Mouse (Mus musculus): ENCODE data around the gene Sox6. TPM values are rescaled to one million over a fixed set of nuclear protein-coding genes. Genes with fewer than 3 reads are reported as not detected.

The Sox6 gene
- polyA plus RNA-seq, 1 experiment from 2014 or later: 25.5 TPM

- peaks cover 32% of the 10 kb centered on the region for H3K4me1 ChIP-seq
- 38% methylated on average over 4 of the region's 4 CpGs for WGBS
- no peaks in the 10 kb centered on the region for H3K27me3 ChIP-seq (replicated peaks; ENCODE audit: low read depth, poor library complexity, severe bottlenecking)
- H3K27ac ChIP-seq (replicated peaks): no peak overlapping the region; the same call in 1 of the 2 replicates
- H3K36me3 ChIP-seq (replicated peaks): no peaks in the 10 kb centered on the region
- peak; percentile 37 for DNase-seq (ENCODE audit: low spot score)
- no peak overlapping the region for H3K4me3 ChIP-seq
- no peaks in the 10 kb centered on the region for H3K9me3 ChIP-seq
Measured at GRCm38 (mm10) chr7:115691091-115691490, 347.5 kb downstream of the Sox6 start.

- H3K27me3 ChIP-seq (replicated peaks; ENCODE audit: low read depth, poor library complexity, severe bottlenecking): no peaks in the 10 kb centered on the region
- H3K4me3 ChIP-seq: no peak overlapping the region
- 91% methylated on average over 6 of the region's 6 CpGs for WGBS
- peaks cover 29% of the 10 kb centered on the region for H3K4me1 ChIP-seq
- H3K9me3 ChIP-seq: no peaks in the 10 kb centered on the region
- no peak for DNase-seq (ENCODE audit: low spot score)
- H3K36me3 ChIP-seq (replicated peaks): no peaks in the 10 kb centered on the region
- no peak overlapping the region for H3K27ac ChIP-seq (replicated peaks)
Measured at GRCm38 (mm10) chr7:115686687-115687086, 351.9 kb downstream of the Sox6 start.

- H3K4me3 ChIP-seq: no peak overlapping the region
- no peaks in the 10 kb centered on the region for H3K27me3 ChIP-seq (replicated peaks; ENCODE audit: low read depth, poor library complexity, severe bottlenecking)
- no peak for DNase-seq (ENCODE audit: low spot score)
- no peaks in the 10 kb centered on the region for H3K9me3 ChIP-seq
- 89% methylated on average over 3 of the region's 3 CpGs for WGBS
- no peak overlapping the region for H3K27ac ChIP-seq (replicated peaks)
- H3K36me3 ChIP-seq (replicated peaks): no peaks in the 10 kb centered on the region
- H3K4me1 ChIP-seq: peaks cover 19% of the 10 kb centered on the region
Measured at GRCm38 (mm10) chr7:115684142-115684541, 354.5 kb downstream of the Sox6 start.

- H3K36me3 ChIP-seq (replicated peaks): no peaks in the 10 kb centered on the region
- H3K27ac ChIP-seq (replicated peaks): no peak overlapping the region
- H3K9me3 ChIP-seq: no peaks in the 10 kb centered on the region
- no peak for DNase-seq (ENCODE audit: low spot score)
- H3K27me3 ChIP-seq (replicated peaks; ENCODE audit: low read depth, poor library complexity, severe bottlenecking): no peaks in the 10 kb centered on the region; the same call in 1 of the 2 replicates
- H3K4me1 ChIP-seq: peaks cover 33% of the 10 kb centered on the region
- H3K4me3 ChIP-seq: no peak overlapping the region
- 92% methylated on average over 2 of the region's 2 CpGs for WGBS
Measured at GRCm38 (mm10) chr7:115671749-115672148, 366.8 kb downstream of the Sox6 start.

- no peak for DNase-seq (ENCODE audit: low spot score)
- H3K27ac ChIP-seq (replicated peaks): no peak overlapping the region
- no peaks in the 10 kb centered on the region for H3K9me3 ChIP-seq
- no peaks in the 10 kb centered on the region for H3K36me3 ChIP-seq (replicated peaks)
- no peaks in the 10 kb centered on the region; the same call in 1 of the 2 replicates for H3K27me3 ChIP-seq (replicated peaks; ENCODE audit: low read depth, poor library complexity, severe bottlenecking)
- H3K4me1 ChIP-seq: peaks cover 36% of the 10 kb centered on the region
- H3K4me3 ChIP-seq: no peak overlapping the region
- 88% methylated on average over 4 of the region's 4 CpGs for WGBS
Measured at GRCm38 (mm10) chr7:115671272-115671671, 367.3 kb downstream of the Sox6 start.

DNA sequence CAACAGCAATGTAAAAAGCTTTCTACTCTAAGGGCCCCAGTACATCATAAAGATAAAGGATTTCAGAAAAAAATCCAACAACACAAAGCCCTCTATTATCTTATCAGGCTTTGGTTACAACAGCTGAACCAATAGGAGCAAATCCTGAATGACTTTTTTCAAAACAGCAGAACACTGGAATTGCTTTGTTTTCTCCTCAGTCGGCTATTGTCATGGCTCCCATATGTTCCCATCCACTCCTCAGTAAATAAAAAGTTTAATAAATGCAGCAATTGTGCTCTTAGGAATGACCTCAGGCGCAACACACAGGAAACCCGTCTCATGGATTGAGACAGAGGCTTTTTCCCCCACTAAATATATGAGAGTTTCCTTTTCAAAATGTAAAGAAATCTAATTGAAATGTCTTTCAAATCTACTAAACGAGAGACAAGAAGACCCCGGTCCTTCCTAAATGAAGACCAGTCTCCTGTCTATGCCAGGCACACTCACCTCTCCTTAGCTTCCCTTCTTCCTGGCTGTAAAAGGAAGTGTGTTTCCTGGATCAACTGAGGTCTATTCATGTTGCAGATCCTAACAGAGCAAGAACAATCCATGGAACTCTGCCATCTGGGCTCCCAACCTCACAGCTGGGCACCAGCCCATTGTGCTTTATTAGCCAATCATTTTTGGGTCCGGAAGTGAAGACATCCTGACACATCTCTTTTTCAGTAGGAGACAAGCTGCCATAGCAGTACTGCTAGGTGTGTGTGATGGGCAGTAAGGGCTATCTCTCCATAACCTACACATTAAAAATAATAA is 369.2 kb downstream of the Sox6 start:
- H3K4me1 ChIP-seq: peaks cover 36% of the 10 kb centered on the region
- H3K27ac ChIP-seq (replicated peaks): 0 out of 2 replicates have a peak overlapping the region, but pooled peaks have one; percentile 24

DNA sequence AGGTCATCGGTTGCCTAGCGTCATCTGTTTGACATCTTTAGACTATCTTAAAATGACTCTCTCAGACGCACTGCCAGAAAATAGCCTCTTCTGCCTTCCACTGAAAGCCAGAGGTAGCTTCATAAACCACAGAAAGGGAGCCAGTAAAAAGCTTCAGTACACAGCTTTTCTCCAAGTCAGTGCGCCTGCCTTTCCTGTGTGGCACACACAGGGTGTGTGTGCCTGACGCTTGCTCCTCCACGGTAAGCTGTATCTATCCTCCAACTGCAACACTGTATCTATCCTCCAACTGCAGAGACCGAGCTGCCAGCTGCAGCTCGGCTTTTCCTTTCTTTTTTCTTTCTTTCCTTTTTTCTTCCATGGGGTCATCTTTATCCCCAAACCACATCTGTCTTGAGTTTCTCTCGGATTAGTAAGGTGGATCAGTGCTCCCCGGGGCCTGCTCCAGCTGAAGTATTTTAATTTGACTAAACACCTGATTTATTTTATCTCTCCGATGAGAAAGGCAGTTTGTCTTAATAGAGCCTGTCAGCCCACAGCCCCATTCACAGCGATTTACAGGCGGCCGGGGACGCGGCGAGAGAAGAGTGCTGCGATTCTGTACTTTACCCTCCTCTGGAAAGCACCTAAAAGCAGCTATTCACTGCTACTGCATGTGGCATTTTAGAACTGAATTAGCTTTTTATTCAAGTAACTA is 371.8 kb downstream of the Sox6 start:
- Histone ChIP-seq H3K4me1 (peaks cover 49% of the 10 kb centered on the region), H3K36me3 (replicated peaks) (no peaks in the 10 kb centered on the region), H3K27ac (replicated peaks) (peak overlapping the region; percentile 40), H3K27me3 (replicated peaks; ENCODE audit: low read depth, poor library complexity, severe bottlenecking) (no peaks in the 10 kb centered on the region; the same call in 1 of the 2 replicates), H3K9me3 (no peaks in the 10 kb centered on the region), H3K4me3 (peak overlapping the region; percentile 45)
- WGBS: 23% methylated on average over 18 of the region's 18 CpGs
- peak; percentile 41 for DNase-seq (ENCODE audit: low spot score)

More for the DNA sequence above, 369.2 kb downstream of the Sox6 start:
- 42% methylated on average over 6 of the region's 6 CpGs for WGBS
- Histone ChIP-seq H3K36me3 (replicated peaks) (no peaks in the 10 kb centered on the region), H3K27me3 (replicated peaks; ENCODE audit: low read depth, poor library complexity, severe bottlenecking) (no peaks in the 10 kb centered on the region; the same call in 1 of the 2 replicates), H3K4me3 (no peak overlapping the region), H3K9me3 (no peaks in the 10 kb centered on the region)
- DNase-seq (ENCODE audit: low spot score): no peak

- H3K27me3 ChIP-seq (replicated peaks; ENCODE audit: low read depth, poor library complexity, severe bottlenecking): no peaks in the 10 kb centered on the region; the same call in 1 of the 2 replicates
- DNase-seq (ENCODE audit: low spot score): no peak
- H3K27ac ChIP-seq (replicated peaks): no peak overlapping the region
- peaks cover 34% of the 10 kb centered on the region for H3K4me1 ChIP-seq
- no peaks in the 10 kb centered on the region for H3K9me3 ChIP-seq
- no peak overlapping the region for H3K4me3 ChIP-seq
- 63% methylated on average over 6 of the region's 6 CpGs for WGBS
- no peaks in the 10 kb centered on the region for H3K36me3 ChIP-seq (replicated peaks)
Measured at GRCm38 (mm10) chr7:115663399-115663798, 375.2 kb downstream of the Sox6 start.

- WGBS: 92% methylated on average over 9 of the region's 9 CpGs
- no peaks in the 10 kb centered on the region for H3K27me3 ChIP-seq (replicated peaks; ENCODE audit: low read depth, poor library complexity, severe bottlenecking)
- no peaks in the 10 kb centered on the region for H3K36me3 ChIP-seq (replicated peaks)
- no peak overlapping the region for H3K4me3 ChIP-seq
- DNase-seq (ENCODE audit: low spot score): no peak
- peaks cover 21% of the 10 kb centered on the region for H3K4me1 ChIP-seq
- no peak overlapping the region for H3K27ac ChIP-seq (replicated peaks)
- H3K9me3 ChIP-seq: no peaks in the 10 kb centered on the region
Measured at GRCm38 (mm10) chr7:115662121-115662520, 376.5 kb downstream of the Sox6 start.

- peak; percentile 24 for DNase-seq (ENCODE audit: low spot score)
Measured at GRCm38 (mm10) chr7:115646696-115647095, 391.9 kb downstream of the Sox6 start.

DNA sequence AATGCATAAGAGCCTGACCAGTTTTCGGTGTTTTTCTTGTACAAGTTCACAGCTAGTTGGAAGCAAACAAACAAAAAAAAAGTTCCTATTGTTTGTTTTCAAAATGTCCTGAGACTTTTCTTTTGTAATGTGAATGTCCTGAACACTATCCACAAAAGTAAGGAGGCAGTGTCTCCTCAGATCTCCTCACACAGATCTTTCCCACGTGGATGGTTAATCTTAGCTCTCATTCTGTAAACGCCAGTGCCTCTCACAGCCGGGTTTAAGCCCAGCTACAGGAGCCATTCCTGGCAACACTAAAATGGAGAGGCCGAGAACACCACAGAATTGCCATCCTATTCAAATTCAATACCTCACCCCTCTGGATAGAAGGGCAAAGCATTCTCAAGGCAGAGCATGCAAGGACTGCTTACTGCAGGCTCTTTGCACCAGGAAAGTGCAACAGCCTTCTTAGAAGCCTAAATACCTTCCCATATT is 392.6 kb downstream of the Sox6 start:
- peaks cover 32% of the 10 kb centered on the region for H3K4me1 ChIP-seq
- 11% methylated on average over 5 of the region's 5 CpGs for WGBS
- H3K4me3 ChIP-seq: no peak overlapping the region

More at GRCm38 (mm10) chr7:115646696-115647095, 391.9 kb downstream of the Sox6 start:
- peaks cover 32% of the 10 kb centered on the region for H3K4me1 ChIP-seq
- H3K27me3 ChIP-seq (replicated peaks; ENCODE audit: low read depth, poor library complexity, severe bottlenecking): peaks cover 8% of the 10 kb centered on the region; the same call in 1 of the 2 replicates
- H3K4me3 ChIP-seq: no peak overlapping the region
- peak overlapping the region; percentile 85 for H3K27ac ChIP-seq (replicated peaks)
- no peaks in the 10 kb centered on the region for H3K36me3 ChIP-seq (replicated peaks)
- no peaks in the 10 kb centered on the region for H3K9me3 ChIP-seq

GRCm38 (mm10) chr7:115645272-115645970 is 393.2 kb downstream of the Sox6 start:
- WGBS: 14% methylated on average over 1 of the region's 1 CpGs
- Histone ChIP-seq H3K4me1 (peaks cover 32% of the 10 kb centered on the region), H3K27ac (replicated peaks) (peak overlapping the region; percentile 85), H3K36me3 (replicated peaks) (no peaks in the 10 kb centered on the region), H3K27me3 (replicated peaks; ENCODE audit: low read depth, poor library complexity, severe bottlenecking) (peaks cover 8% of the 10 kb centered on the region; the same call in 1 of the 2 replicates), H3K9me3 (no peaks in the 10 kb centered on the region), H3K4me3 (no peak overlapping the region)
- peak; percentile 65 for DNase-seq (ENCODE audit: low spot score)

More for the DNA sequence above, 392.6 kb downstream of the Sox6 start:
- H3K27me3 ChIP-seq (replicated peaks; ENCODE audit: low read depth, poor library complexity, severe bottlenecking): peaks cover 8% of the 10 kb centered on the region; the same call in 1 of the 2 replicates
- DNase-seq (ENCODE audit: low spot score): peak; percentile 32
- H3K36me3 ChIP-seq (replicated peaks): no peaks in the 10 kb centered on the region
- H3K9me3 ChIP-seq: no peaks in the 10 kb centered on the region
- H3K27ac ChIP-seq (replicated peaks): peak overlapping the region; percentile 85
